Mouse (Mus musculus) hindbrain, embryonic 11.5 days (tissue): ENCODE data around the gene Trim2. TPM values are rescaled to one million over a fixed set of nuclear protein-coding genes. Genes with fewer than 3 reads are reported as not detected.

Source experiments
- ATAC-seq: fragments of 200-750 bp; cut with Nextera tagmentation; 2 replicates; pipeline ENCODE4 v1.8.0; 2017; ENCODE audit warnings: mild to moderate bottlenecking, moderate TSS enrichment, moderate library complexity; ENCODE audit not compliant: low FRiP score
- DNase-seq: peaks from one replicate; pipeline ENCODE4 v3.0.0-alpha.2; 2015; ENCODE audit warnings: low spot score
- H3K27ac ChIP-seq: fragments of 300-500 bp; sonication (generic); 2 replicates; pipeline ENCODE4 v1.5.1; 2014; ENCODE audit warnings: mild to moderate bottlenecking, low read depth, low read length
- H3K27me3 ChIP-seq: fragments of 300-500 bp; sonication (generic); 2 replicates; pipeline ENCODE4 v1.6.1; 2014; ENCODE audit warnings: mild to moderate bottlenecking, low read length, moderate library complexity, mixed read lengths; ENCODE audit not compliant: control insufficient read depth, insufficient read depth
- H3K36me3 ChIP-seq: fragments of 300-500 bp; sonication (generic); 2 replicates; pipeline ENCODE4 v1.6.1; 2014; ENCODE audit warnings: mild to moderate bottlenecking, low read length, moderate library complexity, mixed read lengths; ENCODE audit not compliant: control insufficient read depth, insufficient read depth
- H3K4me1 ChIP-seq: fragments of 300-500 bp; sonication (generic); replicated peaks from 2 replicates; pipeline ENCODE4 v1.6.1; 2014; ENCODE audit warnings: low read length, mixed read lengths; ENCODE audit not compliant: control insufficient read depth, insufficient read depth
- H3K4me2 ChIP-seq: fragments of 300-500 bp; sonication (generic); replicated peaks from 2 replicates; pipeline ENCODE4 v1.6.1; 2014; ENCODE audit warnings: mild to moderate bottlenecking, low read depth, low read length
- H3K4me3 ChIP-seq: fragments of 300-500 bp; sonication (generic); 2 replicates; pipeline ENCODE4 v1.5.1; 2014; ENCODE audit warnings: low read depth, low read length
- H3K9ac ChIP-seq: fragments of 300-500 bp; sonication (generic); 2 replicates; pipeline ENCODE4 v1.6.1; 2014; ENCODE audit warnings: low read depth, low read length
- H3K9me3 ChIP-seq: fragments of 300-500 bp; sonication (generic); 2 replicates; pipeline ENCODE4 v1.6.1; 2016; ENCODE audit warnings: low read length; ENCODE audit not compliant: control insufficient read depth
- WGBS: fragments of 180-500 bp; shearing (Covaris S2); extraction: QIAGEN DNeasy Blood & Tissue Kit; methylation state at CpG from one replicate; pipeline ENCODE4 v1.1.7; 2014; 5-methylcytosine and 5-hydroxymethylcytosine counted together
- polyA plus RNA-seq: library from polyadenylated mRNA; unstranded; fragments of >200 nt; fragmentation: Nextera tagmentation; extraction: Ambion mirVana; gene quantifications from 2 replicates; pipeline ENCODE4 v1.2.1, GENCODE M21; 2014

Gene Trim2
- polyA plus RNA-seq, 1 experiment from 2014 or later: 104 TPM

- no peaks in the 10 kb centered on the region for H3K4me1 ChIP-seq
- no peak overlapping the region for H3K27ac ChIP-seq
- no peak overlapping the region for H3K4me2 ChIP-seq
- ATAC-seq (no peak), DNase-seq (no peak)
- H3K9me3 ChIP-seq: no peaks in the 10 kb centered on the region
- WGBS: 85% methylated on average over 4 of the region's 4 CpGs
- no peaks in the 10 kb centered on the region for H3K27me3 ChIP-seq
- peaks cover 2% of the 10 kb centered on the region; the same call in 1 of the 2 replicates for H3K36me3 ChIP-seq
- no peak overlapping the region for H3K9ac ChIP-seq
- no peak overlapping the region for H3K4me3 ChIP-seq
Observed at GRCm38 (mm10) chr3:84157559-84158350, 148.9 kb downstream of the Trim2 start.

GRCm38 (mm10) chr3:84157011-84157410 is 149.7 kb downstream of the Trim2 start:
- Histone ChIP-seq H3K4me1 (no peaks in the 10 kb centered on the region), H3K27me3 (no peaks in the 10 kb centered on the region), H3K9ac (no peak overlapping the region), H3K9me3 (no peaks in the 10 kb centered on the region), H3K27ac (no peak overlapping the region), H3K36me3 (peaks cover 2% of the 10 kb centered on the region; the same call in 1 of the 2 replicates), H3K4me2 (no peak overlapping the region), H3K4me3 (no peak overlapping the region)
- no peak for DNase-seq
- WGBS: 58% methylated on average over 4 of the region's 4 CpGs
- ATAC-seq: no peak

- H3K9ac ChIP-seq: no peak overlapping the region
- H3K4me3 ChIP-seq: no peak overlapping the region
- peaks cover 2% of the 10 kb centered on the region; the same call in 1 of the 2 replicates for H3K36me3 ChIP-seq
- DNase-seq (no peak), ATAC-seq (no peak)
- H3K9me3 ChIP-seq: no peaks in the 10 kb centered on the region
- H3K27me3 ChIP-seq: no peaks in the 10 kb centered on the region
- no peaks in the 10 kb centered on the region for H3K4me1 ChIP-seq
- no peak overlapping the region for H3K4me2 ChIP-seq
- H3K27ac ChIP-seq: no peak overlapping the region
- 60% methylated on average over 6 of the region's 6 CpGs for WGBS
Observed at GRCm38 (mm10) chr3:84156105-84156504, 150.6 kb downstream of the Trim2 start.

GRCm38 (mm10) chr3:84155558-84156006 is 151.1 kb downstream of the Trim2 start, which contains the start of gene Mnd1:
Gene Mnd1 (minus strand): TSS chr3:84155786.
- ATAC-seq (peak; percentile 99), DNase-seq (peak; percentile 98)
- Histone ChIP-seq H3K9me3 (no peaks in the 10 kb centered on the region), H3K27ac (no peak within 1 kb of the TSS), H3K36me3 (peaks cover 2% of the 10 kb centered on the region; the same call in 1 of the 2 replicates), H3K27me3 (no peaks in the 10 kb centered on the region), H3K4me1 (no peaks in the 10 kb centered on the region), H3K4me3 (peak within 1 kb of the TSS; percentile 32), H3K4me2 (peak within 1 kb of the TSS; percentile 71), H3K9ac (peak within 1 kb of the TSS; percentile 40)
- under 1% methylated on average over 29 of the region's 29 CpGs for WGBS

GRCm38 (mm10) chr3:84155146-84155545 is 151.5 kb downstream of the Trim2 start:
- H3K4me1 ChIP-seq: no peaks in the 10 kb centered on the region
- WGBS: under 1% methylated on average over 27 of the region's 27 CpGs
- peak overlapping the region; percentile 32 for H3K4me3 ChIP-seq
- peaks cover 2% of the 10 kb centered on the region; the same call in 1 of the 2 replicates for H3K36me3 ChIP-seq
- H3K9me3 ChIP-seq: no peaks in the 10 kb centered on the region
- peak overlapping the region; percentile 40 for H3K9ac ChIP-seq
- H3K4me2 ChIP-seq: peak overlapping the region; percentile 71
- DNase-seq (no peak), ATAC-seq (peak; percentile 70)
- no peaks in the 10 kb centered on the region for H3K27me3 ChIP-seq
- H3K27ac ChIP-seq: no peak overlapping the region

- Histone ChIP-seq H3K9ac (no peak overlapping the region), H3K27ac (no peak overlapping the region), H3K4me3 (peak overlapping the region; percentile 32), H3K4me1 (no peaks in the 10 kb centered on the region), H3K4me2 (peak overlapping the region; percentile 71; the same call in 1 of the 2 replicates), H3K27me3 (no peaks in the 10 kb centered on the region), H3K36me3 (peaks cover 1% of the 10 kb centered on the region; the same call in 1 of the 2 replicates), H3K9me3 (no peaks in the 10 kb centered on the region)
- ATAC-seq: no peak
- 14% methylated on average over 12 of the region's 12 CpGs for WGBS
- no peak for DNase-seq
Observed at GRCm38 (mm10) chr3:84154721-84155141, 151.9 kb downstream of the Trim2 start.

- Histone ChIP-seq H3K9ac (no peak overlapping the region), H3K9me3 (no peaks in the 10 kb centered on the region), H3K4me3 (no peak overlapping the region), H3K4me2 (no peak overlapping the region), H3K4me1 (no peaks in the 10 kb centered on the region), H3K27ac (no peak overlapping the region), H3K27me3 (no peaks in the 10 kb centered on the region), H3K36me3 (no peaks in the 10 kb centered on the region)
- no peak for ATAC-seq
- DNase-seq: no peak
- 94% methylated on average over 3 of the region's 3 CpGs for whole genome bisulfite sequencing
Observed at GRCm38 (mm10) chr3:84149831-84150230, 156.8 kb downstream of the Trim2 start.

- no peaks in the 10 kb centered on the region for H3K27me3 ChIP-seq
- DNase-seq: peak; percentile 11
Observed at GRCm38 (mm10) chr3:84140947-84141346, 165.7 kb downstream of the Trim2 start.

GRCm38 (mm10) chr3:84136509-84136908 is 170.2 kb downstream of the Trim2 start:
- ATAC-seq: no peak

More at GRCm38 (mm10) chr3:84140947-84141346, 165.7 kb downstream of the Trim2 start:
- Histone ChIP-seq H3K4me3 (no peak overlapping the region), H3K9me3 (no peaks in the 10 kb centered on the region), H3K27ac (no peak overlapping the region), H3K4me2 (no peak overlapping the region), H3K4me1 (no peaks in the 10 kb centered on the region), H3K9ac (no peak overlapping the region), H3K36me3 (no peaks in the 10 kb centered on the region)
- ATAC-seq: no peak
- WGBS: 67% methylated on average over 7 of the region's 7 CpGs

More at GRCm38 (mm10) chr3:84136509-84136908, 170.2 kb downstream of the Trim2 start:
- H3K9ac ChIP-seq: no peak overlapping the region
- no peaks in the 10 kb centered on the region for H3K4me1 ChIP-seq
- no peaks in the 10 kb centered on the region for H3K9me3 ChIP-seq
- no peaks in the 10 kb centered on the region for H3K36me3 ChIP-seq
- no peak for DNase-seq
- WGBS: 89% methylated on average over 7 of the region's 7 CpGs
- no peaks in the 10 kb centered on the region for H3K27me3 ChIP-seq
- no peak overlapping the region for H3K27ac ChIP-seq
- H3K4me3 ChIP-seq: no peak overlapping the region
- no peak overlapping the region for H3K4me2 ChIP-seq
